Mouse (Mus musculus): Measurements from ENCODE around the gene Gm45208.

The Gm45208 gene

GRCm38 (mm10) chrX:7772766-7773165, 50.7 kb downstream of the Gm45208 start:
- no peak for DNase-seq (ENCODE audit: low spot score in 2 of 2)

GRCm38 (mm10) chrX:7775501-7776205, 53.6 kb downstream of the Gm45208 start:
- DNase-seq (ENCODE audit: low spot score in 2 of 2), result no peak

GRCm38 (mm10) chrX:7776329-7777082, 54.5 kb downstream of the Gm45208 start:
- no peak for DNase-seq (ENCODE audit: low spot score in 2 of 2)

- no peak for DNase-seq (ENCODE audit: low spot score in 2 of 2)
Measured at GRCm38 (mm10) chrX:7778450-7779244, 56.6 kb downstream of the Gm45208 start.

GRCm38 (mm10) chrX:7779294-7779693, 57.2 kb downstream of the Gm45208 start:
- DNase-seq (ENCODE audit: low spot score in 2 of 2), result no peak

Data from right cerebral cortex, postnatal 36 days (tissue).